Mouse (Mus musculus): ENCODE measurements around the gene Styxl1.

Gene Styxl1

DNA sequence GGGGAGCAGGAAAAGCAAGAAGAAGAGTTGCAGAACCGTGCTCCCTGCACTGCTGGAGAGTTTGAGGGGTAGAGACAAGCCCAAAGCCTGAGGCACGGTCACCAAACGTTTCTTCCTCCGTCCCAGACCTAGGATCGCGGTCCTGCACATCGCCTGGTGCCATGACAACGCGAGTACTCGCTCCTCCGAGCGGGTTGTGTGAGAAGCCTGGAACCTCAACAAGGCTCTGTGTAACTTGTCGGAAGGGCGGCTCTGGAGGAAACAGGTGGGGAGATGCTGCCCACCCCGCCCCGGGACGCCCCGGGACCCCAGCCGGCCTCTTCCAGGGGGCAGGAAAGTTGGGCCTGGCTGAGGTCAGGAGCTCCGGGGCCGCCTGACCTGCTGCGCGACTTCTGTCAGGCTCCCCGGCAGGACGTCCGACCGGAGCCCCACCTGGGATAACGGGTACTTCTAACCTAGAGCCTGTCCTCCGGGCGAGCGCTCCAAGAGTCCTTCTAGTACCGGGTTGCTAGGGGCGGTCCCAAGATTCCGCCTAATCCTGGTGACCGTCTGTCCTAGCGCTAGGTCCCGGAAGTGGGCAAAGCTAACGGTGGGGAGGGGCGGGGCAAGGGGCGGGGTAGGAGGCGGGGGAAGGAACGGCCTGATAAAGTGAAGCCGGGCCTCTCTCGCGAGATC, at the start of gene Styxl1:
Styxl1 (minus strand) TSS at position 590 of the 675 bp plus-strand sequence.
- ChIA-PET POLR2A (interaction anchor here (0.5 to 8.2 kb wide), 183 partner anchors 8 to 1725 kb away, joined by 3 to 147 read pairs (median 4); partner anchors contain the start of genes Tmem120a (in 4 of the 4), Ywhag (in 3 of the 4), Dtx2 (in 2 of the 4) and Hspb1 (in 2 of the 4)), CTCF (interaction anchor here (0.5 to 2.1 kb wide), 52 partner anchors 9 to 1498 kb away, joined by 3 to 15 read pairs (median 3); partner anchors contain the start of genes Tmem120a (in 2 of the 4), Abhd11 (in 1 of the 4) and Srrm3 (in 1 of the 4))

- ChIA-PET CTCF (interaction anchor here in 3 of 4 experiments (0.6 to 0.8 kb wide), 3 partner anchors 20 to 233 kb away, joined by 3 to 5 read pairs (median 3); no protein-coding TSS in a partner anchor), POLR2A (interaction anchor here in 1 of 4 experiments (1.5 kb wide), 1 partner anchor 22 kb away, joined by 3 read pairs; no protein-coding TSS in a partner anchor)
These were observed 48.0 kb upstream of the Styxl1 start for GRCm38 (mm10) chr5:135826225-135826624.

GRCm38 (mm10) chr5:135824517-135824916, 46.3 kb upstream of the Styxl1 start:
- POLR2A ChIA-PET = interaction anchor here (0.6 to 1.4 kb wide), 6 partner anchors 8 to 702 kb away, joined by 3 to 4 read pairs (median 3); partner anchors contain the start of genes Mdh2 (in 2 of the 4) and Styxl1 (in 2 of the 4)
- CTCF ChIA-PET = interaction anchor here in 3 of 4 experiments (0.6 to 1.3 kb wide), 5 partner anchors 10 to 166 kb away, joined by 3 to 9 read pairs (median 4); no protein-coding TSS in a partner anchor

DNA sequence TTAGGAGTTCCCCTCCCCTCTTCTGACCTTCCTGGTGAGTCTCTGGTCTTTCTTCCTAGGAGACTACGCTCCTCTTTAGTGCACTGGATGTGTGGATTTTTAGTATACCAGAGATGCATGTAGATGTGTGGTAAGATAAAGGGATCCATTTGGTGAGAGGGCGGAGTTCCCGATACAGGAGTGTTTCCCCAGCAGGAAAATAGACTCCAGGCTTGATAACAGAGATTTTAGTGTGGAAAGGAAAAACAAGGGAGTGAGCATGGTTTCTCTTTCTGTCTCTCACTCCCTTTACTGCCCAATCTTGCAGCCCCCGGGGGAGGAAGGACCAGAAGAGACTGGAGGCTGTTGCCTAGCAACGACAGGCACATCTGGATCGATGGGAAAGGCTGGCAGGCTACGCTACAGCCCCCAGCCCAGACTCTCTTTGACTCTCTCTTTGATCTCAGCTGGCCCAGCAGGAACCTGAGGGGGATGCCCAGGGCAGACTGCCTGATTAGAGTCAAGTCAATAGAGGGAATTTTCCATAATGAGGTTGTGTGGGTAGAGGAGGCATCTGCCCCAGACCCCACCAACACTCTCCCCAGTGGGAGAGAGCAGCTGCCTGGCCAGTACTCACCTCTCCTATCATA, 44.2 kb upstream of the Styxl1 start:
- ChIA-PET POLR2A (interaction anchor here in 1 of 4 experiments (1.4 kb wide), 1 partner anchor 8 kb away, joined by 3 read pairs; no protein-coding TSS in a partner anchor), CTCF (interaction anchor here in 2 of 4 experiments (1.1 to 2.2 kb wide), 2 partner anchors 22 to 33 kb away, joined by 3 to 11 read pairs; no protein-coding TSS in a partner anchor)

GRCm38 (mm10) chr5:135818491-135818890, 40.3 kb upstream of the Styxl1 start:
- ChIA-PET CTCF (interaction anchor here in 3 of 4 experiments (0.7 to 2.2 kb wide), 8 partner anchors 15 to 250 kb away, joined by 3 to 6 read pairs (median 3); no protein-coding TSS in a partner anchor), POLR2A (interaction anchor here in 2 of 4 experiments (0.8 to 1.3 kb wide), 3 partner anchors 19 to 40 kb away, joined by 3 read pairs; partner anchors contain the start of genes Mdh2 (in 1 of the 2) and Styxl1 (in 1 of the 2))

- ChIA-PET POLR2A (interaction anchor here in 1 of 4 experiments (0.6 to 1.8 kb wide), 4 partner anchors 12 to 35 kb away, joined by 3 to 6 read pairs (median 4); partner anchors contain the start of genes Mdh2 and Styxl1), CTCF (interaction anchor here in 3 of 4 experiments (0.6 to 2.0 kb wide), 10 partner anchors 9 to 1285 kb away, joined by 3 to 14 read pairs (median 4); no protein-coding TSS in a partner anchor)
These were observed 34.8 kb upstream of the Styxl1 start for GRCm38 (mm10) chr5:135812991-135813390.

- CTCF ChIA-PET = interaction anchor here in 3 of 4 experiments (0.5 to 2.4 kb wide), 4 partner anchors 13 to 343 kb away, joined by 3 to 13 read pairs (median 4); no protein-coding TSS in a partner anchor
- POLR2A ChIA-PET = interaction anchor here in 1 of 4 experiments (1.7 to 2.2 kb wide), 2 partner anchors 13 to 29 kb away, joined by 8 to 11 read pairs; partner anchors contain the start of genes Mdh2 and Styxl1
These were observed 29.1 kb upstream of the Styxl1 start for GRCm38 (mm10) chr5:135807263-135807637.

DNA sequence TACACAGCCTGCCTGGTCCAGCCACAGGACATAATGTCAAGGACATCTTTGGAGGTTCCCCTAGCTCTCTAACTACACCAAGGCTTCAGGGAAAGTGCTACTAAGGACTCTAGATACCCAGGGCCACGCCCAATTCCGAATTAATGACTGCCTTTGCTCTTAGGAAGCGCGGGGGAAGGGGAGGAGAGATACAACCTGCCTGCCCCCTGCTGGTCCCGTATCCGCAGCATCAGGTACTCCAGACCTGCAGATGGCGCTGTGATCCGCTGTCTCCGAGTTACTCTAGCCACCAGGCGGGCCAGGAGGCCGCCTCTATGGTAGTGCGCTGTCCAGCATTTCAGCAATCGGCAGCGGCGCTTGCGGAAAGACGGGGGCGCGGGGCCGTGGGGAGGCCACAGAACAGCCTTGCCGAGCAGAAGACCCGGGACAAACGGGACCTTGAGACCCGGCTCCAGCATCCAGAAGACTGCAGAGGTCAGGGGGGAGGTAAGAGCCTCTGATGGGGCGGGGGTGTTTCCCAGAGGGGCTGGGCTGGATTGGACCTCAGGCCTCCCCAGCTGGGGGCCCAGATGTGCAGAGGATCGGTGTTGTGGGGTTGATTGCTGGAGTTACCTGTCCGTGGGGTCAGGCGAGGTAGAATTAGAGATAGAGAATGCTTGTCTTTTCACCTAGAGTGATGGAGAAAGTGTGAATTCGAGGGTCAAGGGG, 28.5 kb upstream of the Styxl1 start, which contains the start of gene Srrm3:
Srrm3 (plus strand) TSS at position 336 of the 708 bp plus-strand sequence.
- ChIA-PET POLR2A (interaction anchor here in 3 of 4 experiments (0.7 to 2.2 kb wide), 14 partner anchors 12 to 156 kb away, joined by 3 to 11 read pairs (median 4); partner anchors contain the start of genes Mdh2 (in 3 of the 3), Styxl1 (in 3 of the 3) and Hspb1 (in 2 of the 3)), CTCF (interaction anchor here (0.5 to 2.5 kb wide), 38 partner anchors 9 to 1023 kb away, joined by 3 to 14 read pairs (median 3); partner anchors contain the start of genes Mdh2 (in 2 of the 4) and Styxl1 (in 2 of the 4))

DNA sequence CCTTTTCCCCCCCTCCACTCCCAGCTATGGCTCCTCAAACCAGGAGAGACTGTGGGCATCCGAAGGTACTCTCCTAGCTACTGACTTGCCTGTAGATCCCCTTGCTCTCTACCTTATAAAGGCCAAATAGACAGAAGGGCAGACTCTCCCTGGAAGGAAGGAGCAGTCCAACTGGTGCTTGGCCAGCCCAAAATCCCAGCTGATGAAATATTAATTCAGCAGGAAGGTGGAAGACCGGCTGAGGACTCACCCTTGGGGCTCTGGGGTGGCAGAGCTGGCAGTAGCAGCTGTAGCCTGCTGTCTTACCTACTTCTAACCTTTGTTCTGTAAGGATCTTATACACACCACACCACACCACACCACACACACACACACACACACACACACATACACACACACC, 26.6 kb upstream of the Styxl1 start:
- CTCF ChIA-PET = interaction anchor here (0.5 to 6.3 kb wide), 13 partner anchors 10 to 382 kb away, joined by 3 to 72 read pairs (median 7); partner anchors contain the start of genes Mdh2 (in 1 of the 4) and Styxl1 (in 1 of the 4)
- POLR2A ChIA-PET = interaction anchor here in 3 of 4 experiments (0.6 to 1.5 kb wide), 9 partner anchors 10 to 236 kb away, joined by 3 to 6 read pairs (median 3); partner anchors contain the start of genes Mdh2 (in 2 of the 3), Styxl1 (in 2 of the 3) and Hspb1 (in 1 of the 3)

GRCm38 (mm10) chr5:135803676-135804075, 25.5 kb upstream of the Styxl1 start:
- ChIA-PET CTCF (interaction anchor here (0.5 to 6.3 kb wide), 47 partner anchors 9 to 1341 kb away, joined by 3 to 86 read pairs (median 4); partner anchors contain the start of genes Hspb1 (in 1 of the 4), Mdh2 (in 1 of the 4) and Styxl1 (in 1 of the 4)), POLR2A (interaction anchor here (0.6 to 2.3 kb wide), 19 partner anchors 9 to 726 kb away, joined by 3 to 11 read pairs (median 5); partner anchors contain the start of genes Mdh2 (in 3 of the 4), Styxl1 (in 3 of the 4) and Tmem120a (in 1 of the 4))

DNA sequence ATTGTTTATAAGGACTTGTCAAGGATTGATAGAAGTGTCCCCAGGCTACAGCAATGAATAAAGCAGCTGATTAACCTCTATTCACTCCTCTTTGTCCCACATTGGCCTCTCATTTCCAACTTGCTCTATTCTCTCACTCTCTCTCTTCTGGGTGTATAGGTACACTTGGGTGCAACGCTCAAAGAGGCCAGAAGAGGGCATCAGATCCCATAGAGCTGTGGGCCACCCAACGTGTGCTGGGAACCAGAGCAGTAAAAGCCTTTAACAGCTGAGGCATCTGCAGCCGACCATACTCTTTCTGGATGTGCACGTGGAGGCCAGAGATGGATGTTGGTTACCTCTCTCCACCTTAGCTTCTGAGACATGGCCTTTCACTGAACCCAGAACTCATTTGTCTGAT, 24.9 kb upstream of the Styxl1 start:
- POLR2A ChIA-PET = interaction anchor here (0.6 to 2.3 kb wide), 19 partner anchors 9 to 1166 kb away, joined by 3 to 11 read pairs (median 4); partner anchors contain the start of genes Mdh2 (in 2 of the 4), Styxl1 (in 2 of the 4) and Tmem120a (in 1 of the 4)
- CTCF ChIA-PET = interaction anchor here (0.5 to 6.3 kb wide), 45 partner anchors 9 to 1340 kb away, joined by 3 to 86 read pairs (median 4); partner anchors contain the start of genes Hspb1 (in 1 of the 4), Mdh2 (in 1 of the 4) and Styxl1 (in 1 of the 4)

DNA sequence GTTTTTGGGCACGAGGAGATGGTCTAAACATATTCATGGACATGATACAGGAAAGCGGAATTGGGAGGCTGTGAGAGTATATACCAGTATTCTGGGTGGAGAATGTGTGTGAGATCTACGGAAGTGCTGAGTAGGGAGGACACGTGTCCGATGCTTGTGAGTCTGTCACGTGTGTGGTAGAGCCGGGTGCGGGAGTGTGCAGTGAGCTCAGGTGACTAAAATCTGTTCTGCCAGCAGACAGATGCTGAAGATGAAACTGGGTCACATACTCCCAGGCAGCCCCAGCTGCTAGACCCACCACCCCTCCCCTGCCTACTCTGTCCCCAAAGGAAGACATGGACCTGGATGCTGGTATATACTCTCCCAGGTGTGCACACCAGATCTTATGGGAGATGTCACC, 24.5 kb upstream of the Styxl1 start:
- CTCF ChIA-PET = interaction anchor here (0.5 to 6.3 kb wide), 25 partner anchors 8 to 795 kb away, joined by 3 to 86 read pairs (median 7); partner anchors contain the start of genes Mdh2 (in 1 of the 4) and Styxl1 (in 1 of the 4)
- POLR2A ChIA-PET = interaction anchor here (0.6 to 2.3 kb wide), 15 partner anchors 8 to 1166 kb away, joined by 3 to 11 read pairs (median 4); partner anchors contain the start of genes Mdh2 (in 2 of the 4), Styxl1 (in 2 of the 4), Tmem120a (in 1 of the 4) and Ywhag (in 1 of the 4)

GRCm38 (mm10) chr5:135800927-135801326, 22.7 kb upstream of the Styxl1 start:
- POLR2A ChIA-PET = interaction anchor here in 3 of 4 experiments (0.7 to 3.1 kb wide), 24 partner anchors 10 to 312 kb away, joined by 3 to 21 read pairs (median 5); partner anchors contain the start of genes Mdh2 (in 3 of the 3), Styxl1 (in 3 of the 3), Hspb1 (in 1 of the 3) and Rasa4 (in 1 of the 3)
- CTCF ChIA-PET = interaction anchor here (0.6 to 6.3 kb wide), 52 partner anchors 11 to 1103 kb away, joined by 3 to 86 read pairs (median 5); partner anchors contain the start of genes Mdh2 (in 2 of the 4), Styxl1 (in 2 of the 4), Tmem120a (in 1 of the 4) and Upk3bl (in 1 of the 4)

DNA sequence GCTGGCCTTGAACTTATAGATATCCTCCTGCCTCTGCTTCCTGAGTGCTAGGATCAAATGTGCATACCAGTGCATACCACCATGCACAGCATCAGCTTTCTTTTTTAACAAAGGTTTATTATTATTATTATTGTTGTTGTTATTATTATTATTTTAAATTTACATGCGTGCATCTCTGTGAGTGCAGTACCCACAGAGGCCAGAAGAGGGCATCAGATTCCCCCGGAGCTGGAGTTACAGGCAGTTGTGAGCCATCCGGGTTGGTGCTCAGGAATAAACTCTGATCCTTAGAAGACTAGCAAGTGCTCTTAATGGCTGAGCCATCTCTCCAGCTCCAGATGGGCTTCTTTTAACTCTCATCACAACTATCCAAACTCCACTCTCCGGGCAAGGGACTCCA, 21.6 kb upstream of the Styxl1 start:
- ChIA-PET POLR2A (interaction anchor here in 3 of 4 experiments (0.6 to 3.1 kb wide), 20 partner anchors 9 to 373 kb away, joined by 3 to 21 read pairs (median 6); partner anchors contain the start of genes Mdh2 (in 3 of the 3), Styxl1 (in 3 of the 3) and Tmem120a (in 1 of the 3)), CTCF (interaction anchor here (0.6 to 6.3 kb wide), 53 partner anchors 9 to 1022 kb away, joined by 3 to 86 read pairs (median 5); partner anchors contain the start of genes Mdh2 (in 3 of the 4), Styxl1 (in 3 of the 4), Orai2 (in 1 of the 4) and Tmem120a (in 1 of the 4))

DNA sequence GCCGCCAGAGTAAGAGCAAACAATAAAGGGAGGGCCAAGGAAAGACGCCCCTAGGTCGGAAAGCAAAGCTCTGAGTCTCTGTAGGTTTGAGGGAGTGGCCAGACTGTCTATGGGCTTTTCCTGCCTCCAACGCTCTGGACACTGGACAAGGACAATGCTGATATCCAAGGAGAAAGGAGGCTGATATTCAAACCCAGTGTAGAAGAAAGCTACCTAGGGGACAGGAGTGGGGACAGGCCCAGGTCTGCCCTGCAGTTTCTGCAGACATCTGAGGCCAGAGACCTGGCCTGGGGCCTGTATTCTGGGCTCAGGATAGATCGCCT, 16.6 kb upstream of the Styxl1 start:
- CTCF ChIA-PET = interaction anchor here in 3 of 4 experiments (0.6 to 2.5 kb wide), 30 partner anchors 8 to 456 kb away, joined by 3 to 18 read pairs (median 4); partner anchors contain the start of genes Mdh2 (in 2 of the 3), Srrm3 (in 2 of the 3), Styxl1 (in 2 of the 3) and Dtx2 (in 1 of the 3)
- POLR2A ChIA-PET = interaction anchor here in 3 of 4 experiments (0.5 to 10.1 kb wide), 19 partner anchors 8 to 261 kb away, joined by 3 to 147 read pairs (median 4); partner anchors contain the start of genes Mdh2 (in 3 of the 3), Styxl1 (in 3 of the 3), Hspb1 (in 1 of the 3) and Srrm3 (in 1 of the 3)

Data from embryonic stem cell, embryonic (primary cell).